In genomic region chr4:95845981-95846617, GRCm38 (mm10) we compare ENCODE assay signal across 9 mouse cellular contexts.
A peak's percentile ranks its signal among the peaks of the same experiment; 100 is the strongest.
DNase-seq lines count a peak whose midpoint lies in the region; ATAC-seq and TF ChIP-seq lines count a peak whose summit lies in the region.
"Had no signal": no experiment of that assay in that cellular context is flagged by ENCODE, and none has a peak within 500 bp of the region (broad histone marks: within the 10 kb centered on the region; RNA-seq: fewer than 3 reads in every experiment).

No protein-coding gene starts in this region.

- WGBS in kidney, embryonic 14.5 days: 43% methylated on average over 6 of the region's 6 CpGs

- TF ChIP-seq POLR2A in brain, embryonic 14.5 days (IDR thresholded peaks at IDR 0.05; ENCODE audit: borderline replicate concordance, extremely low read depth, insufficient read depth, insufficient read length, poor library complexity, severe bottlenecking): no peak

- no peak overlapping the region for H3K4me2 ChIP-seq in kidney, embryonic 14.5 days (replicated peaks; ENCODE audit: low read depth, low read length)

- H3K27me3 ChIP-seq in kidney, embryonic 14.5 days (ENCODE audit: control insufficient read depth, insufficient read depth, low read length): no peaks in the 10 kb centered on the region

- H3K36me3 ChIP-seq in kidney, embryonic 14.5 days (ENCODE audit: control insufficient read depth, insufficient read depth, low read length): no peaks in the 10 kb centered on the region

- TF ChIP-seq CTCF in brain, embryonic 14.5 days (IDR thresholded peaks at IDR 0.05; ENCODE audit: borderline replicate concordance, extremely low read depth, insufficient read depth, insufficient read length): no peak

- H3K27ac ChIP-seq in kidney, embryonic 14.5 days (ENCODE audit: low read depth, low read length): no peak overlapping the region; the same call in 1 of the 2 replicates

- DNase-seq in kidney, postnatal 36 days: no peak
- DNase-seq in Muller cell, postnatal 12 days (ENCODE audit: inconsistent ontology term): peak; percentile 94
- peak; percentile 39 for DNase-seq in brain, embryonic 14.5 days (ENCODE audit: low read depth)
- peak; percentile 12 for DNase-seq in kidney, postnatal 10 days
- DNase-seq in natural killer cell, adult 2 months (ENCODE audit: low spot score in 2 of 2): no peak
- no peak for DNase-seq in spleen, adult 12 weeks (ENCODE audit: low spot score)
- no peak for DNase-seq in T-cell, adult 2 months (ENCODE audit: low spot score)
- DNase-seq: thymus, adult 18-20 months had no signal

- no peaks in the 10 kb centered on the region for H3K9me3 ChIP-seq in kidney, embryonic 14.5 days (ENCODE audit: control insufficient read depth, low read length)

- ATAC-seq in kidney, embryonic 14.5 days (ENCODE audit: low FRiP score, low TSS enrichment): peak; percentile 64; the same call in 1 of the 2 replicates

- peaks cover 12% of the 10 kb centered on the region; the same call in 1 of the 2 replicates for H3K4me1 ChIP-seq in kidney, embryonic 14.5 days (ENCODE audit: control insufficient read depth, insufficient read depth, low read length)

- no peak overlapping the region for H3K9ac ChIP-seq in kidney, embryonic 14.5 days (ENCODE audit: low read depth, low read length)

- no peak overlapping the region for H3K4me3 ChIP-seq in kidney, embryonic 14.5 days (ENCODE audit: low read length)

Comparison
In these comparisons a context has a peak if more than half of its experiments do, and no peak if none do; other contexts are left out.
1. DNase-seq: peak in Muller cell, postnatal 12 days (single experiment), brain, embryonic 14.5 days (single experiment) and kidney, postnatal 10 days (single experiment); none in kidney, postnatal 36 days (0 of 2), natural killer cell, adult 2 months (0 of 2), spleen, adult 12 weeks (single experiment) and T-cell, adult 2 months (single experiment).